Mouse (Mus musculus): ENCODE measurements around the gene Tbce. TPM values are rescaled to one million over a fixed set of nuclear protein-coding genes. Genes with fewer than 3 reads are reported as not detected.

Tbce gene
- total and polyA plus RNA-seq, 2 experiments from 2014 or later, result 31.6 to 44.7 TPM

DNA sequence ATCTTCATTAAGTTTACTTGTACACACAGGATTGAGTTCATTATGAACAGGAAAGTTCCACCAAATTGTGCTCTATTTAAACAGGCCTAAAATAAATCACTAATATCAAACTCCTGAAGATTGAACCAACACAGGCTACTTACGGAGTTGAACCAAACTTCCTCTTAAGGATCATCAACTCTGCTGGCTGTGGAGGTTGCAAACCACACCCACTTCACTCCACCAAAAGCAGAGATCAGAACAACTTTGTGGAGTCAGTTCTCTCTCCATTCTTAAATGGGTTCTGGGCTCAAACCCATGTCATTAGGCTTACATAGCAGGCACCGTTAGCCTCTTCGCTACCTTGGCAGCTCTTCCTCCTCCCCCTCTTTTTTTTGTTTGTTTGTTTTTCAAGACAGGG, 20.6 kb downstream of the Tbce start:
- H3K36me3 ChIP-seq (replicated peaks; ENCODE audit: control insufficient read depth, insufficient read depth, low read length), result peaks cover 19% of the 10 kb centered on the region
- no peaks in the 10 kb centered on the region for H3K4me1 ChIP-seq (ENCODE audit: control insufficient read depth, insufficient read depth)
- no peaks in the 10 kb centered on the region for H3K9me3 ChIP-seq (replicated peaks; ENCODE audit: control insufficient read depth, low read length)
- DNase-seq (ENCODE audit: low spot score) (no peak), ATAC-seq (ENCODE audit: insufficient read depth, low read depth) (no peak)
- H3K4me2 ChIP-seq (ENCODE audit: low read depth, low read length), result no peak overlapping the region
- no peak for TF ChIP-seq CTCF (IDR thresholded peaks at IDR 0.05; ENCODE audit: low read depth)
- H3K27ac ChIP-seq (ENCODE audit: low read depth), result no peak overlapping the region
- no peak overlapping the region for H3K4me3 ChIP-seq (ENCODE audit: low read depth, low read length)
- no peak overlapping the region for H3K9ac ChIP-seq (replicated peaks; ENCODE audit: low read depth, low read length)
- WGBS, result 87% methylated on average over 3 of the region's 3 CpGs
- no peaks in the 10 kb centered on the region for H3K27me3 ChIP-seq (ENCODE audit: control insufficient read depth, insufficient read depth, low read length)

DNA sequence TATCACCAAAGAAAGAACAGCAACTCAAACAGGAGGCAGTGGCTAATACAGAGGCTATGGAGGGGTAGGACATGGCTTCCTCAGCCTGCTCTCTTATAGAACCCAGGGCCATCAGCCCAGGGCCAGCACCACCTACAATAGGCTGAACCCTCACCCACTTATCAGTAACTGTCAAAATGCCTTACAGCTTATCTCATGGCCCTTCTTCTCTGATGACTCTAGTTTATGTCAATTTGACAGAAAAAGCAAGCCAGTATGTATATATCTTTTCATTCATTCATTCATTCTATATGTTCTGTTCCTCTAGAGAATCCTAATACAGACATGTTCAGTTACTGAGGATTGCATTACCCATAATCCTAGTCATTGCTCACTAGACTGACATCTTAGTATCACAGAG, 21.2 kb downstream of the Tbce start:
- no peak for TF ChIP-seq CTCF (IDR thresholded peaks at IDR 0.05; ENCODE audit: low read depth)
- TF ChIP-seq EP300 (IDR thresholded peaks at IDR 0.05; ENCODE audit: low read depth), result no peak
- Histone ChIP-seq H3K4me3 (ENCODE audit: low read depth, low read length) (no peak overlapping the region), H3K9ac (replicated peaks; ENCODE audit: low read depth, low read length) (no peak overlapping the region), H3K4me1 (ENCODE audit: control insufficient read depth, insufficient read depth) (no peaks in the 10 kb centered on the region), H3K27ac (ENCODE audit: low read depth) (no peak overlapping the region), H3K4me2 (ENCODE audit: low read depth, low read length) (no peak overlapping the region), H3K36me3 (replicated peaks; ENCODE audit: control insufficient read depth, insufficient read depth, low read length) (peaks cover 21% of the 10 kb centered on the region), H3K9me3 (replicated peaks; ENCODE audit: control insufficient read depth, low read length) (no peaks in the 10 kb centered on the region), H3K27me3 (ENCODE audit: control insufficient read depth, insufficient read depth, low read length) (no peaks in the 10 kb centered on the region)
- ATAC-seq (ENCODE audit: insufficient read depth, low read depth) (no peak), DNase-seq (ENCODE audit: low spot score) (no peak)

DNA sequence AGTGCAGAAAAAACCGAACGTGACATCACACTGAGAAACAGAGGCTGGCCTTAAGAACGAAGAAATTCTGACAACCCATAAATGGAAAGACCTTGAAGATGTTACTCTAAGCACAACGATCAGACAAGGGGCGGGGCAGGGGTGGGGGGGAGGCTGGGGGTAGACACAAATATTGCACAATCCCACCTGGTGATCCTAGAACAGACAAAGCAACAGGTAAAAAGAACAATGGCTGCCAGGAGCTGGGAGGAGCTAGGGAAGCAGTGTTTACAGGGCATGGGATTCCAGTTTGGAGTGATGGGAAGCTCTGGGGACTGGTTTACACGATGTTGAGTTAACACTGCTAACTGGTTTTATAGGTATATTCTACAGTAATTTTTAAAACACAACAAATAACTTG, 23.8 kb downstream of the Tbce start:
- Histone ChIP-seq H3K4me2 (ENCODE audit: low read depth, low read length) (no peak overlapping the region), H3K9ac (replicated peaks; ENCODE audit: low read depth, low read length) (no peak overlapping the region), H3K27me3 (ENCODE audit: control insufficient read depth, insufficient read depth, low read length) (no peaks in the 10 kb centered on the region), H3K9me3 (replicated peaks; ENCODE audit: control insufficient read depth, low read length) (no peaks in the 10 kb centered on the region), H3K4me1 (ENCODE audit: control insufficient read depth, insufficient read depth) (no peaks in the 10 kb centered on the region), H3K36me3 (replicated peaks; ENCODE audit: control insufficient read depth, insufficient read depth, low read length) (peaks cover 36% of the 10 kb centered on the region), H3K27ac (ENCODE audit: low read depth) (no peak overlapping the region), H3K4me3 (ENCODE audit: low read depth, low read length) (no peak overlapping the region)
- DNase-seq (ENCODE audit: low spot score) (no peak), ATAC-seq (ENCODE audit: insufficient read depth, low read depth) (no peak)
- no peak for TF ChIP-seq EP300 (IDR thresholded peaks at IDR 0.05; ENCODE audit: low read depth)
- TF ChIP-seq CTCF (IDR thresholded peaks at IDR 0.05; ENCODE audit: low read depth), result no peak
- 86% methylated on average over 6 of the region's 6 CpGs for WGBS

DNA sequence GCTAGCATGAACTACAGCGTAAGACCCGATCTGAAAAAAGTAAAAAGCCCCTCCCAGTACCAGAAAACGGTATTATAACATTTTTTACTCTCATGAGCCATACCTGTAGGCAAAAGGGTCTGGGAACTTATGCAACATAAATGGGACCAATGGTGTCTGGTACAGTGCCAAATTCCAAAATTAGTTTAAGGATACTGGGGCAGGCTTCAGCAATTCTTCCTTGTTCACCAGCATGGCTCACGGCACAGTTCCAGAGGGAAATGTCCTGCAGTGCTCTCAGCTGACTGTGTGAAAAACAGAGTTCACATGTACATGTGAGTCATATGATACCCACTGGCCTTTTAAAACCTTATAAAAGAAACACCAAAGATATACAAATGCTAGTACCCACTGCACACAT, 24.9 kb downstream of the Tbce start:
- TF ChIP-seq CTCF (IDR thresholded peaks at IDR 0.05; ENCODE audit: low read depth) (no peak), EP300 (IDR thresholded peaks at IDR 0.05; ENCODE audit: low read depth) (no peak)
- H3K9me3 ChIP-seq (replicated peaks; ENCODE audit: control insufficient read depth, low read length), result no peaks in the 10 kb centered on the region
- no peak overlapping the region for H3K9ac ChIP-seq (replicated peaks; ENCODE audit: low read depth, low read length)
- no peaks in the 10 kb centered on the region for H3K27me3 ChIP-seq (ENCODE audit: control insufficient read depth, insufficient read depth, low read length)
- ATAC-seq (ENCODE audit: insufficient read depth, low read depth) (no peak), DNase-seq (ENCODE audit: low spot score) (no peak)
- H3K36me3 ChIP-seq (replicated peaks; ENCODE audit: control insufficient read depth, insufficient read depth, low read length), result peaks cover 39% of the 10 kb centered on the region
- H3K4me1 ChIP-seq (ENCODE audit: control insufficient read depth, insufficient read depth), result no peaks in the 10 kb centered on the region
- H3K27ac ChIP-seq (ENCODE audit: low read depth), result no peak overlapping the region
- H3K4me3 ChIP-seq (ENCODE audit: low read depth, low read length), result no peak overlapping the region
- 84% methylated on average over 4 of the region's 4 CpGs for WGBS
- H3K4me2 ChIP-seq (ENCODE audit: low read depth, low read length), result no peak overlapping the region

GRCm38 (mm10) chr13:14014001-14014400, 25.4 kb downstream of the Tbce start:
- H3K9ac ChIP-seq (replicated peaks; ENCODE audit: low read depth, low read length), result no peak overlapping the region
- H3K9me3 ChIP-seq (replicated peaks; ENCODE audit: control insufficient read depth, low read length), result no peaks in the 10 kb centered on the region
- H3K4me2 ChIP-seq (ENCODE audit: low read depth, low read length), result no peak overlapping the region
- no peaks in the 10 kb centered on the region for H3K27me3 ChIP-seq (ENCODE audit: control insufficient read depth, insufficient read depth, low read length)
- no peak overlapping the region for H3K27ac ChIP-seq (ENCODE audit: low read depth)
- H3K4me3 ChIP-seq (ENCODE audit: low read depth, low read length), result no peak overlapping the region
- H3K36me3 ChIP-seq (replicated peaks; ENCODE audit: control insufficient read depth, insufficient read depth, low read length), result peaks cover 41% of the 10 kb centered on the region
- ATAC-seq (ENCODE audit: insufficient read depth, low read depth), result no peak
- 92% methylated on average over 2 of the region's 2 CpGs for WGBS
- TF ChIP-seq CTCF (IDR thresholded peaks at IDR 0.05; ENCODE audit: low read depth), result no peak
- no peak for TF ChIP-seq EP300 (IDR thresholded peaks at IDR 0.05; ENCODE audit: low read depth)
- no peak for DNase-seq (ENCODE audit: low spot score)
- no peaks in the 10 kb centered on the region for H3K4me1 ChIP-seq (ENCODE audit: control insufficient read depth, insufficient read depth)

- Histone ChIP-seq H3K9me3 (replicated peaks; ENCODE audit: control insufficient read depth, low read length) (no peaks in the 10 kb centered on the region), H3K27me3 (ENCODE audit: control insufficient read depth, insufficient read depth, low read length) (no peaks in the 10 kb centered on the region), H3K4me1 (ENCODE audit: control insufficient read depth, insufficient read depth) (no peaks in the 10 kb centered on the region), H3K4me2 (ENCODE audit: low read depth, low read length) (no peak overlapping the region), H3K9ac (replicated peaks; ENCODE audit: low read depth, low read length) (no peak overlapping the region), H3K4me3 (ENCODE audit: low read depth, low read length) (no peak overlapping the region), H3K27ac (ENCODE audit: low read depth) (no peak overlapping the region), H3K36me3 (replicated peaks; ENCODE audit: control insufficient read depth, insufficient read depth, low read length) (peaks cover 39% of the 10 kb centered on the region)
- DNase-seq (ENCODE audit: low spot score) (no peak), ATAC-seq (ENCODE audit: insufficient read depth, low read depth) (no peak)
- WGBS, result 90% methylated on average over 4 of the region's 4 CpGs
- no peak for TF ChIP-seq EP300 (IDR thresholded peaks at IDR 0.05; ENCODE audit: low read depth)
- TF ChIP-seq CTCF (IDR thresholded peaks at IDR 0.05; ENCODE audit: low read depth), result no peak
These were observed 27.9 kb downstream of the Tbce start for GRCm38 (mm10) chr13:14011454-14011995.

Data from heart, postnatal 0 days (tissue).